Mouse (Mus musculus): ENCODE results near the gene Nek9. TPM values are rescaled to one million over a fixed set of nuclear protein-coding genes. Genes with fewer than 3 reads are reported as not detected.
A peak's percentile ranks its signal among the peaks of the same experiment; 100 is the strongest.

Gene Nek9
- total RNA-seq, 2 experiments from 2014 or later = 32.9 to 34.8 TPM

- intact Hi-C loops (cut with DNase I) = no loop called here
- DNase-seq (ENCODE audit: extremely low spot score in 1 of 2, low spot score in 2 of 2) = no peak
- TF ChIP-seq CTCF (IDR thresholded peaks at IDR 0.05) = no peak
- Histone ChIP-seq H3K4me3 (no peak overlapping the region), H3K27ac (no peak overlapping the region)
Observed at GRCm38 (mm10) chr12:85372068-85372665, 33.0 kb upstream of the Nek9 start.

DNA sequence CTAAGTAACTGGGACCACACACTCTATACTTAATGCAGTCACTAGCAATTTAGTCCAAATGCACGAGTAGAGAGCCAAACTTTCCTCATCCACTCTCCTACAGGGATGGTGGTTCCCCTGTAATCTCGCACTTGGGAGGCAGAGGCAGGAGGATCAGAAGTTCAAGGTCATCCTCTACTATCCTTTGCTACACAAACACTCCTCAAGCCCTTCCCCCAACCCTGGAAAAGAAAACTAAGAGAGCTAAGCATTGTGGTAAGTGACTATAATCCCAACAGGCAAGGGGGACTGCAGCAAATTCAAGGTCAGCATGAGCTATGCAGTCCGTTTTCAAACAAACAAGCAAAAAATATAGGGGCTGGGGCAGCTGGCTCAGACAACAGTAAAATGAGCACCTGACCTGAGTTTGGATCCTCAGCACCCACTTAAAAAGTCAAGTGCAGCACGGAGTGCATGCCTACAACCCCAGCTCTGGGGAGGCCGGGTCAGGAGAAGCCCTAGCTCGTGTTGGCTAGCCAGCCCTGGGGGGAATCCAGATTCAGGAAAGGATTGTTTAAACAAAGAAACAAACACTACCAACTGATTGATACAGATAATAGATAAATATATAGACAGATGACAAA is 29.4 kb upstream of the Nek9 start:
- no peak for DNase-seq (ENCODE audit: extremely low spot score in 1 of 2, low spot score in 2 of 2)
- H3K4me3 ChIP-seq = no peak overlapping the region
- TF ChIP-seq CTCF (IDR thresholded peaks at IDR 0.05) = no peak
- no peak overlapping the region for H3K27ac ChIP-seq
- intact Hi-C loops (cut with DNase I) = no loop called here

DNA sequence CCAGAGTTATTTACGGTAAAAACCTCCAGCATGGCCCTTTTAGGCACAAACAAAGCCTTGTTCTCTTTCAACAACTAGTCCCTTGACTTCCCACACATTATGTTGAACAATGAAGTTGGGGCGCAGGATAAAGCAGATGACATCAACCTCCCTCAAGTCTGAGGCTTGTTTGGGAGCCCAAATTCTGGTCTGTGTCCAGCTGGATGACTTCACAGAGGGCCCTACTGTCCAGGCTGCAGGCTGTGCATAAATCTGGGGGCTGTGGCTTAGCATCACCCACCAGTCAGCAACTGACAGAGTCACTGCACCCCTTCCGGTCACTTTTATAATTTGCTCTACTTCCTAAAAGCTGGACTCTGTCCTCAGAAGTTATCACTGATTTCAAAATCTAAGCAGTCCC is 27.1 kb upstream of the Nek9 start:
- Histone ChIP-seq H3K4me3 (no peak overlapping the region), H3K27ac (peak overlapping the region; percentile 48; the same call in 1 of the 2 replicates)
- intact Hi-C loops (cut with DNase I) = no loop called here
- TF ChIP-seq CTCF (IDR thresholded peaks at IDR 0.05) = no peak; the same call in none of the 2 replicates
- peak in 1 of 2 experiments; percentile 21 for DNase-seq (ENCODE audit: extremely low spot score in 1 of 2, low spot score in 2 of 2)

GRCm38 (mm10) chr12:85362510-85362909 is 23.3 kb upstream of the Nek9 start:
- intact Hi-C loops (cut with DNase I) = no loop called here
- TF ChIP-seq CTCF (IDR thresholded peaks at IDR 0.05) = no peak

GRCm38 (mm10) chr12:85361580-85361979 is 22.4 kb upstream of the Nek9 start:
- Histone ChIP-seq H3K27ac (no peak overlapping the region), H3K4me3 (no peak overlapping the region)
- no peak for TF ChIP-seq CTCF (IDR thresholded peaks at IDR 0.05)
- intact Hi-C loops (cut with DNase I) = no loop called here
- DNase-seq (ENCODE audit: extremely low spot score in 1 of 2, low spot score in 2 of 2) = no peak

More at GRCm38 (mm10) chr12:85362510-85362909, 23.3 kb upstream of the Nek9 start:
- Histone ChIP-seq H3K27ac (no peak overlapping the region), H3K4me3 (no peak overlapping the region)
- no peak for DNase-seq (ENCODE audit: extremely low spot score in 1 of 2, low spot score in 2 of 2)

DNA sequence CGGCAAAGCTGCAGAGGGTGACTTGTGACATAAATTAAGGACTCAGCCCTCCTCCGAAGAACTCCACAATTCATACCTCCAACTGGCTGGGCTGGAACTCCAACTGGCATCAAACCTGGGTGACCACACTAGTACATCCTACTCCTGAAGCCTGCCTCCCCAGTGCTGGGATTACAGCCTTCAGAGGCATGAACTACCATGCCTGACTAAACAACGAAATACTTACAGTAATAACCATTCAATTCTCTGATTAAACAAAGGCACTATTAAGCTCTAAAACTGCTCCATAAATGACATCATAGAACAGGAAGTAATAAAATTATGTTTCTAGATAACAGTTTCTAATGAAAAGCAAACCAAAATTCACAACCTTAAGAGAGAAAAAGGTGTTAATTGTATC is 22.0 kb upstream of the Nek9 start:
- Histone ChIP-seq H3K27ac (no peak overlapping the region), H3K4me3 (no peak overlapping the region)
- intact Hi-C loops (cut with DNase I) = no loop called here
- no peak for DNase-seq (ENCODE audit: extremely low spot score in 1 of 2, low spot score in 2 of 2)
- TF ChIP-seq CTCF (IDR thresholded peaks at IDR 0.05) = no peak

DNA sequence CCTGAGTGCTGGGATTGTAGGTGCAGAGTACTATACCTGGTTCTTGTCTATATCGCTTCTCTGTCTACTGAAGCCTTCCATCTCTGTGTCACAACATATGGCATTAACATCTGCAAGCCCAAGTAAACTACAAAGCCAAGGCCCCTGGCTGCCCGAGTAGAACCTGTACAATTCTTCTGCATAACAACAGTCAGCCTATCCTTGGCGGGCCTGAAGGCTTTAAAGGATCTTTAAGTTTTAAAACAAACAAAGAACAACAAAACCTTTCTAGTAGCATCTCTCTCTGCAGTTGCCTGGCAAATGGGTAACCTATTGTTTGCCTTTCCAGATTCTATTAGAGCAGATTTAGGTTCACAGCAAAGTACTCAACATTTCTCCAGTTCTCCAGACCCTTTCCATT is 14.9 kb upstream of the Nek9 start:
- no peak for TF ChIP-seq CTCF (IDR thresholded peaks at IDR 0.05)
- H3K27ac ChIP-seq = no peak overlapping the region
- H3K4me3 ChIP-seq = no peak overlapping the region
- no peak for DNase-seq (ENCODE audit: extremely low spot score in 1 of 2, low spot score in 2 of 2)
- intact Hi-C loops (cut with DNase I) = no loop called here

GRCm38 (mm10) chr12:85350407-85351232 is 11.5 kb upstream of the Nek9 start:
- Histone ChIP-seq H3K4me3 (0 out of 2 replicates have a peak overlapping the region, but pooled peaks have one; percentile 19), H3K27ac (peak overlapping the region; percentile 70)
- TF ChIP-seq CTCF (IDR thresholded peaks at IDR 0.05) = no peak
- peak; percentile 38 to 51 for DNase-seq (ENCODE audit: extremely low spot score in 1 of 2, low spot score in 2 of 2)
- intact Hi-C loops (cut with DNase I) = loop anchor here (2.0 kb wide), 1 partner anchor 24 kb away; the partner anchor contains the start of gene Tmed10

GRCm38 (mm10) chr12:85348338-85348737 is 9.2 kb upstream of the Nek9 start:
- DNase-seq (ENCODE audit: extremely low spot score in 1 of 2, low spot score in 2 of 2) = no peak
- Histone ChIP-seq H3K4me3 (no peak overlapping the region), H3K27ac (peak overlapping the region; percentile 36)
- TF ChIP-seq CTCF (IDR thresholded peaks at IDR 0.05) = no peak
- intact Hi-C loops (cut with DNase I) = no loop called here

- intact Hi-C loops (cut with DNase I) = no loop called here
- TF ChIP-seq CTCF (IDR thresholded peaks at IDR 0.05) = no peak
- DNase-seq (ENCODE audit: extremely low spot score in 1 of 2, low spot score in 2 of 2) = no peak
- Histone ChIP-seq H3K27ac (no peak overlapping the region), H3K4me3 (no peak overlapping the region)
Observed at GRCm38 (mm10) chr12:85347196-85347595, 8.0 kb upstream of the Nek9 start.

GRCm38 (mm10) chr12:85346374-85346773 is 7.2 kb upstream of the Nek9 start:
- intact Hi-C loops (cut with DNase I) = loop anchor here (1.0 kb wide), 1 partner anchor 141 kb away; no protein-coding TSS in a partner anchor
- H3K27ac ChIP-seq = no peak overlapping the region
- H3K4me3 ChIP-seq = no peak overlapping the region
- peak in 1 of 2 experiments; percentile 24 for DNase-seq (ENCODE audit: extremely low spot score in 1 of 2, low spot score in 2 of 2)
- TF ChIP-seq CTCF (IDR thresholded peaks at IDR 0.05) = peak; percentile 79

GRCm38 (mm10) chr12:85345559-85345958 is 6.4 kb upstream of the Nek9 start:
- DNase-seq (ENCODE audit: extremely low spot score in 1 of 2, low spot score in 2 of 2) = no peak
- no peak overlapping the region for H3K27ac ChIP-seq
- intact Hi-C loops (cut with DNase I) = no loop called here
- no peak overlapping the region for H3K4me3 ChIP-seq
- no peak for TF ChIP-seq CTCF (IDR thresholded peaks at IDR 0.05)
